Mouse (Mus musculus) CH12.LX (cell line): ENCODE results near the gene Bckdha. TPM values are rescaled to one million over a fixed set of nuclear protein-coding genes. Genes with fewer than 3 reads are reported as not detected.

Experiments
- DNase-seq: peaks from one replicate; pipeline ENCODE4 v3.0.0-alpha.2; 2013; ENCODE audit errors: extremely low read depth
- H3K27ac ChIP-seq: 2 replicates; pipeline ENCODE4 v1.5.1; 2012; ENCODE audit warnings: low read depth, mild to moderate bottlenecking, control low read depth, moderate library complexity; ENCODE audit not compliant: insufficient read depth
- H3K27me3 ChIP-seq: replicated peaks from 2 replicates; pipeline ENCODE3; 2012; ENCODE audit warnings: inconsistent platforms
- H3K36me3 ChIP-seq, 2 experiments: replicated peaks in 1 of 2; 2 replicates each; pipeline versions ENCODE3 to v1.6.1; 2012; ENCODE audit warnings: inconsistent platforms in 1 of 2, low read length in 1 of 2, mild to moderate bottlenecking in 1 of 2, mixed read lengths in 1 of 2, moderate library complexity in 1 of 2; ENCODE audit not compliant: control insufficient read depth in 1 of 2, insufficient read depth in 1 of 2
- H3K4me1 ChIP-seq, 2 experiments: 2 replicates each; pipeline ENCODE4 v1.6.1; 2012; ENCODE audit warnings: inconsistent platforms in 1 of 2, moderate library complexity in 1 of 2; ENCODE audit not compliant: insufficient read depth in 2 of 2, control insufficient read depth in 1 of 2
- H3K4me2 ChIP-seq: 2 replicates; pipeline ENCODE4 v1.6.1; 2012; ENCODE audit warnings: low read depth, mild to moderate bottlenecking, control low read depth; ENCODE audit not compliant: poor library complexity, insufficient read depth, severe bottlenecking
- H3K4me3 ChIP-seq, 3 experiments: fragments of 150-350 bp in 1 of 3; sonication (generic) in 1 of 3; replicated peaks in 1 of 3; 2 replicates each; pipeline versions ENCODE3 to v1.5.1; 2011 to 2012; ENCODE audit warnings: low read depth in 2 of 3, low read length in 2 of 3, mild to moderate bottlenecking in 2 of 3, moderate library complexity in 2 of 3, control low read depth in 1 of 3, improper control_type of control experiment in 1 of 3, inconsistent platforms in 1 of 3, mixed read lengths in 1 of 3; ENCODE audit not compliant: poor library complexity in 1 of 3
- H3K79me2 ChIP-seq: replicated peaks from 2 replicates; pipeline ENCODE4 v1.6.1; 2012; ENCODE audit warnings: mild to moderate bottlenecking, moderate library complexity; ENCODE audit not compliant: control insufficient read depth, poor library complexity, insufficient read depth, severe bottlenecking; ENCODE audit errors: extremely low read depth
- H3K9ac ChIP-seq: 2 replicates; pipeline ENCODE4 v1.6.1; 2012; ENCODE audit warnings: low read depth, mild to moderate bottlenecking, control low read depth, moderate library complexity; ENCODE audit not compliant: insufficient read depth
- H3K9me3 ChIP-seq: replicated peaks from 2 replicates; pipeline ENCODE3; 2012; ENCODE audit warnings: low read length, inconsistent platforms, mixed read lengths
- BHLHE40 ChIP-seq: IDR thresholded peaks from 2 replicates; pipeline ENCODE4 v1.6.1; 2011; ENCODE audit warnings: mild to moderate bottlenecking, low read depth, low read length, improper control_type of control experiment
- CTCF ChIP-seq, 2 experiments: IDR thresholded peaks in 1 of 2; conservative IDR thresholded peaks in 1 of 2; 2 replicates each; pipeline ENCODE4 v1.5.1; 2011 to 2012; ENCODE audit warnings: low read depth in 2 of 2, low read length in 2 of 2, improper control_type of control experiment in 1 of 2, inconsistent platforms in 1 of 2, mild to moderate bottlenecking in 1 of 2, moderate library complexity in 1 of 2
- GABPA ChIP-seq: IDR thresholded peaks from 2 replicates; pipeline ENCODE4 v1.6.1; 2012; ENCODE audit warnings: low read depth, low read length, improper control_type of control experiment, inconsistent platforms; ENCODE audit not compliant: insufficient replicate concordance
- JUN ChIP-seq: IDR thresholded peaks from 2 replicates; pipeline ENCODE4 v1.6.1; 2011; ENCODE audit warnings: low read depth, mild to moderate bottlenecking, low read length, improper control_type of control experiment, moderate library complexity; ENCODE audit not compliant: insufficient read depth
- JUND ChIP-seq: conservative IDR thresholded peaks from 2 replicates; pipeline ENCODE4 v1.6.1; 2011; ENCODE audit warnings: low read depth, low read length, improper control_type of control experiment
- MAFK ChIP-seq: IDR thresholded peaks from 2 replicates; pipeline ENCODE4 v1.6.1; 2011; ENCODE audit warnings: low read length, improper control_type of control experiment; ENCODE audit not compliant: insufficient replicate concordance
- NELFE ChIP-seq: IDR thresholded peaks from 2 replicates; pipeline ENCODE4 v1.6.1; 2011; ENCODE audit warnings: low read depth, low read length, improper control_type of control experiment
- PAX5 ChIP-seq: IDR thresholded peaks from 2 replicates; pipeline ENCODE4 v1.6.1; 2012; ENCODE audit warnings: low read length, inconsistent platforms, mixed read lengths
- POLR2A ChIP-seq: IDR thresholded peaks from 2 replicates; pipeline ENCODE4 v1.6.1; 2011; ENCODE audit warnings: low read depth, mild to moderate bottlenecking, improper control_type of control experiment, low read length
- RAD21 ChIP-seq: IDR thresholded peaks from 2 replicates; pipeline ENCODE4 v1.6.1; 2011; ENCODE audit warnings: low read depth, mild to moderate bottlenecking, low read length, improper control_type of control experiment, moderate library complexity
- SMC3 ChIP-seq: IDR thresholded peaks from 2 replicates; pipeline ENCODE4 v1.6.1; 2011; ENCODE audit warnings: low read depth, low read length, improper control_type of control experiment
- UBTF ChIP-seq: IDR thresholded peaks from 2 replicates; pipeline ENCODE4 v1.6.1; 2012; ENCODE audit warnings: low read depth, mild to moderate bottlenecking, inconsistent platforms, low read length, improper control_type of control experiment, moderate library complexity
- USF1 ChIP-seq: IDR thresholded peaks from 2 replicates; pipeline ENCODE4 v1.6.1; 2014; ENCODE audit warnings: low read depth, mild to moderate bottlenecking, inconsistent platforms, low read length, improper control_type of control experiment
- USF2 ChIP-seq: conservative IDR thresholded peaks from 2 replicates; pipeline ENCODE4 v1.6.1; 2011; ENCODE audit warnings: low read depth, low read length, improper control_type of control experiment
- dilution Hi-C: fragments of 300-500 bp; cut with MboI; formaldehyde crosslinking; loops from 2 replicates; pipeline ENCODE4 v1.14.3; 2020; ENCODE audit warnings: low sequenced_read_pairs; ENCODE audit not compliant: extremely low pct_unique_long_range_greater_than_20kb, extremely low pct_ligation_motif_present
- in situ Hi-C: fragments of 300-500 bp; cut with MboI; formaldehyde crosslinking; loops from 3 replicates; pipeline ENCODE4 v1.14.3; 2019; ENCODE audit warnings: low sequenced_read_pairs, low pct_ligation_motif_present, low pct_unique_long_range_greater_than_20kb, mixed read lengths
- polyA plus RNA-seq: library from polyadenylated mRNA; unstranded; fragments of >175 nt; gene quantifications from 2 replicates; pipeline ENCODE4 v1.2.1, GENCODE M21; 2012; ENCODE audit warnings: low read depth; ENCODE audit not compliant: insufficient read length
- total RNA-seq, 2 experiments: library from RNA; depleted of rRNA; stranded (reverse); fragments of 300-350 nt in 1 of 2; fragments of >200 nt in 1 of 2; gene quantifications; 2 replicates each; pipeline ENCODE4 v1.2.3; 2012 to 2014

Bckdha gene
- total and polyA plus RNA-seq, 3 experiments: 17.2 to 21.4 (median 19.9) TPM

DNA sequence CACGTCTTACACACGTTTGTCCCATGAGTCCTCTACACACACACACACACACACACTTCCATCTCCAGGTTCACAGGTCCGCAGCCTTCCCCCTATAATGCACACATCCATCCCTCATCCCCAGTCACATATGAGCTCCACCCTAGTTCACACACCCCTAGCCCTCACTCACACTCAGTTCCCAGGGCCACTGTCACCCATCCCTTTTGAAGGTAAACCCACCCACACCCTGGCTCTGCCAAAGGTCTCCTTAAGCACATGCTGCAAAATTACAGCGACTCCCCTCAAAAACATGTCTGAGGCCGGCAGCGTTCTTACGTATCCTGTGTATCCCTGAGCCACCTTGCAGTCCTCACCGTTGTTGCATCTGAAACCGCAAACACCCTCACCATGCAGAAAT is 15.5 kb upstream of the Bckdha start:
- Histone ChIP-seq H3K9me3 (peaks cover 6% of the 10 kb centered on the region), H3K79me2 (no peaks in the 10 kb centered on the region), H3K27me3 (no peaks in the 10 kb centered on the region), H3K9ac (no peak overlapping the region), H3K27ac (no peak overlapping the region), H3K4me1 (peaks cover 2 to 24% of the 10 kb centered on the region in 2 experiments; a peak in 2 of 4 replicates), H3K4me2 (no peak overlapping the region), H3K4me3 (no peak overlapping the region), H3K36me3 (peaks cover 4 to 27% of the 10 kb centered on the region in 2 experiments)
- in situ Hi-C loops: no loop called here
- dilution Hi-C loops: no loop called here
- no peak for TF ChIP-seq JUND
- TF ChIP-seq SMC3: no peak
- TF ChIP-seq BHLHE40: no peak
- no peak for TF ChIP-seq USF1
- TF ChIP-seq JUN: no peak
- no peak for DNase-seq

DNA sequence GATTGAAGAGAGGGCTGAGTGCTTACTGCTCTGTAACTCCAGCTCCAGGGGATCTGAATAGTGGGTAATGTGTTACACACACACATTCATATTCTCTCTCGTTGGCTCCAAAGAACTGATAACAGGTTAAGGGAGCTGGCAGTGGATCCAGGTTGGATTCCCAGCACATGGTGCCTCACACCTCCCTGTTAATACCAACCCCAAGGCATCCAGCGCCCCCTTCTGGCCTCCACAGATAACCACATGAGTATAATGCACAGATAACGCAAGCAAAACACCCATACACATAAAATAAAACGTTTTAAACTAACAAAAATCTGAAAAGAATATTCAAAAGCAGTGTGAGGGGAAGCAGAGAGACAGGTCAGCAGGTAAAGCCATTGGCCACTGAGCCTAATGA is 13.7 kb upstream of the Bckdha start:
- H3K4me2 ChIP-seq: no peak overlapping the region
- in situ Hi-C loops: no loop called here

DNA sequence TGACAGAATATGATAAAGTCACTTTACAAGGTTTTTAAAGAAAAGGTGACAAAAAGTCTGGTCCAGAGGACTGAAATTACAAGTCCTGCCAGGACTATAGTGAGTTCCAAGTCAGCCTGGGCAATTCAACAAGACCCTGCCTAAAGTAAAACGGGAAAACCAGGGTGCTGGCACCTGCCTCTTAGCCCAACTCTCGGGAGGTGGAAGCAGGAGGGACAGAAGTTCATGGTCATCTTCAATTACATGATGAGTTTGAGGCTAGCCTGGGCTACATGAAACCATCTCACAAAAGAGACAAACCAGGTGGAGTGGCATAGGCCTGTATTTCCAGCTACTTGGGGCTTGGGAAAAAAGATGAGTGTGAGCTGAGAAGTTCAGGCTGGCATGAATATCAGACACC is 12.9 kb upstream of the Bckdha start:
- TF ChIP-seq RAD21 (no peak), USF2 (no peak), NELFE (no peak), MAFK (no peak)
- dilution Hi-C loops (no loop called here), in situ Hi-C loops (no loop called here)
- Histone ChIP-seq H3K4me2 (no peak overlapping the region), H3K9ac (no peak overlapping the region), H3K27ac (no peak overlapping the region), H3K4me1 (peaks cover 0 to 3% of the 10 kb centered on the region in 2 experiments; a peak in 1 of 4 replicates), H3K4me3 (no peak overlapping the region), H3K9me3 (peaks cover 3% of the 10 kb centered on the region), H3K79me2 (no peaks in the 10 kb centered on the region), H3K27me3 (no peaks in the 10 kb centered on the region), H3K36me3 (peaks cover 28 to 53% of the 10 kb centered on the region in 2 experiments)
- no peak for DNase-seq

More for the DNA sequence above, 13.7 kb upstream of the Bckdha start:
- H3K4me1 ChIP-seq: peaks cover 0 to 7% of the 10 kb centered on the region in 2 experiments; a peak in 2 of 4 replicates
- H3K27me3 ChIP-seq: no peaks in the 10 kb centered on the region
- peaks cover 6% of the 10 kb centered on the region for H3K9me3 ChIP-seq
- H3K9ac ChIP-seq: no peak overlapping the region
- H3K36me3 ChIP-seq: peaks cover 22 to 46% of the 10 kb centered on the region in 2 experiments
- dilution Hi-C loops: no loop called here
- no peak overlapping the region for H3K27ac ChIP-seq
- no peak for DNase-seq
- H3K79me2 ChIP-seq: no peaks in the 10 kb centered on the region
- no peak for TF ChIP-seq MAFK
- TF ChIP-seq GABPA: no peak
- TF ChIP-seq PAX5: no peak
- no peak for TF ChIP-seq POLR2A
- no peak for TF ChIP-seq USF1
- TF ChIP-seq UBTF: no peak
- peak in 1 of 2 experiments; percentile 48; a peak in 2 of 4 replicates for TF ChIP-seq CTCF (conservative IDR thresholded peaks at IDR 0.05 in 1 of 2, IDR thresholded peaks at IDR 0.05 in 1 of 2; ENCODE audit: low read depth in 2 of 2, low read length in 2 of 2)
- H3K4me3 ChIP-seq: no peak overlapping the region
